Mouse (Mus musculus) brain, embryonic 14.5 days (tissue): ENCODE measurements around the gene Ovol2.

Source experiments
- CTCF ChIP-seq: fragments of 200-500 bp; IDR thresholded peaks from 2 replicates; pipeline ENCODE4 v1.5.1; 2012; ENCODE audit warnings: inconsistent platforms, mild to moderate bottlenecking, moderate library complexity, borderline replicate concordance; ENCODE audit not compliant: insufficient read depth, insufficient read length; ENCODE audit errors: extremely low read depth
- POLR2A ChIP-seq: fragments of 200-500 bp; IDR thresholded peaks from 2 replicates; pipeline ENCODE4 v1.6.1; 2012; ENCODE audit warnings: mild to moderate bottlenecking, inconsistent platforms, borderline replicate concordance; ENCODE audit not compliant: poor library complexity, insufficient read depth, insufficient read length, severe bottlenecking; ENCODE audit errors: extremely low read depth

DNA sequence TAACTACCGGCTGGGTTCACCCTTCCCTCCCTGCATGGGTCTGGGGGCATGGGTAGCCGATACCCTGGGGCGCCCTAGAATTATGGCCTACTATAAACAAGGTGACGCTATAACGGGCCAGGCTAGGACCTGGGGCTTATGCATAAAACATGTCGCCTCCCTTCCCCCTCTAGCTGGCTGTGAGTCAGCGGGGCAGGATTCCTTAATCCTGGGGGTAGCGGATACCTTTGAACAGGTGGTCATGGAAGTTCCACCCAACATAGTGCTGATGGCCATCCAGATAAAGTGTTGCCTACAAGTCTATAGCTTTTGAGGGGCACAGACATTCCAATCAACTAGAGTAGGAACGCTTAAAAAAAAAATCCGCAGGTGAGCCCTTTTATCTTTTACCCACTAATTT is 2.0 kb downstream of the Ovol2 start:
- no peak for TF ChIP-seq CTCF
- no peak for TF ChIP-seq POLR2A
